Mouse (Mus musculus) lung, embryonic 16.5 days (tissue): ENCODE results near the gene Fancc. TPM values are rescaled to one million over a fixed set of nuclear protein-coding genes. Genes with fewer than 3 reads are reported as not detected.

Source experiments
- ATAC-seq: fragments of 200-750 bp; cut with Nextera tagmentation; 2 replicates; pipeline ENCODE4 v1.8.0; 2017; ENCODE audit warnings: low read depth, mild to moderate bottlenecking, moderate library complexity
- H3K27ac ChIP-seq: fragments of 300-500 bp; sonication (generic); 2 replicates; pipeline ENCODE4 v1.5.1; 2014; ENCODE audit warnings: mild to moderate bottlenecking, control low read depth, low read length
- H3K27me3 ChIP-seq: fragments of 300-500 bp; sonication (generic); 2 replicates; pipeline ENCODE4 v1.6.1; 2014; ENCODE audit warnings: low read depth, low read length, mixed read lengths; ENCODE audit not compliant: control insufficient read depth, insufficient read depth
- H3K36me3 ChIP-seq: fragments of 300-500 bp; sonication (generic); 2 replicates; pipeline ENCODE4 v1.6.1; 2014; ENCODE audit warnings: low read length; ENCODE audit not compliant: control insufficient read depth, insufficient read depth
- H3K4me1 ChIP-seq: fragments of 300-500 bp; sonication (generic); replicated peaks from 2 replicates; pipeline ENCODE4 v1.6.1; 2014; ENCODE audit warnings: low read length, mixed read lengths; ENCODE audit not compliant: control insufficient read depth, insufficient read depth
- H3K4me2 ChIP-seq: fragments of 300-500 bp; sonication (generic); 2 replicates; pipeline ENCODE4 v1.6.1; 2014; ENCODE audit warnings: low read depth, low read length, control low read depth
- H3K4me3 ChIP-seq: fragments of 300-500 bp; sonication (generic); 2 replicates; pipeline ENCODE4 v1.5.1; 2014; ENCODE audit warnings: mild to moderate bottlenecking, low read length, control low read depth
- H3K9ac ChIP-seq: fragments of 300-500 bp; sonication (generic); 2 replicates; pipeline ENCODE4 v1.6.1; 2014; ENCODE audit warnings: low read length, control low read depth
- H3K9me3 ChIP-seq: fragments of 300-500 bp; sonication (generic); 2 replicates; pipeline ENCODE4 v1.6.1; 2016; ENCODE audit warnings: low read length; ENCODE audit not compliant: control insufficient read depth
- WGBS: fragments of 180-500 bp; shearing (Covaris S2); extraction: QIAGEN DNeasy Blood & Tissue Kit; methylation state at CpG from one replicate; pipeline ENCODE4 v1.1.7; 2014; 5-methylcytosine and 5-hydroxymethylcytosine counted together
- polyA plus RNA-seq: library from polyadenylated mRNA; unstranded; fragments of >200 nt; fragmentation: Nextera tagmentation; extraction: Ambion mirVana; gene quantifications from 2 replicates; pipeline ENCODE4 v1.2.1, GENCODE M21; 2015

The Fancc gene
- polyA plus RNA-seq, 1 experiment from 2014 or later = 27.8 TPM

DNA sequence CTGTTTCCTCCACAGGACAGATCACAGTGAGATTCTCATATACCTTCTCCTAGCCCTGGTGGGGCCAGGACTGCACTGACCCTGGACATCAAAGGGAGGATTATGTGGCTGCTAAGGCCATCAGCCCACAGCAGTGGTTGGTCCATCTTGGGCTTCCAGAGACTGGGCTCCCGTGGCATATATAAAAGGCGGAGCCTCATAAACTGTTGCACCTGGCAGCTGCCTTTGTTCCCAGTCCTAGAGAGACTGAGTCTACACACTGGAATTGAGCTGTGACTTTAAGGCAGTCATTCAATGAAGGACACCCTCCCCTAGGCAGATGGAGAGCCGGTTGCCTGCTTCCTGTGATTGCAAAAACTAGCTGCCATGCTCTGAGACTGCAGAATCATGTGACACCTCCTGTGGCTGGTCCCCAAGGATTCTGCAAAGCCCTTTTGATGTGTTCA, 195.3 kb downstream of the Fancc start:
- H3K9ac ChIP-seq = no peak overlapping the region
- peaks cover 61% of the 10 kb centered on the region for H3K36me3 ChIP-seq
- H3K4me1 ChIP-seq = no peaks in the 10 kb centered on the region
- no peaks in the 10 kb centered on the region for H3K9me3 ChIP-seq
- no peak overlapping the region for H3K27ac ChIP-seq
- WGBS = 46% methylated on average over 3 of the region's 3 CpGs
- no peak overlapping the region for H3K4me2 ChIP-seq
- ATAC-seq = no peak
- H3K27me3 ChIP-seq = no peaks in the 10 kb centered on the region
- H3K4me3 ChIP-seq = no peak overlapping the region

DNA sequence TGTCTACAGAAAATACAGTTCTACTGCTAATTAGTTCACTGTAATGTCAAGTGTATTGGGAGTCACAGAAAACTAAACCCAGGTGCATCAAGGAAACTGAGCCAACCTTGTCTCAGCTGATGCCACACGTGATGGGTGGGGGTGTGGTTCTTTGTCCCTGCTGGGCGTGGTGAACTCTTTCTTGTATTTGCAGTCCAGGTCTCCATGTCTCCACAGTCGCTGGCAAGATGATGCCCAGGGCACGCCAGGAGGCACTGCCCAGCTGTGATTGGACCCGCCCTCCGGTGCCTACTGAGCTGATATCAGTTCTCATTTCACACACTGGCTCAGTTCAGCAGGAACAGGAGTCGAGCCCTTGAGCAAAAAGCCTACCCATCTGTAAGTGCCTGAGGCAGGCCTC, 196.1 kb downstream of the Fancc start:
- no peak for ATAC-seq
- WGBS = 83% methylated on average over 7 of the region's 7 CpGs

DNA sequence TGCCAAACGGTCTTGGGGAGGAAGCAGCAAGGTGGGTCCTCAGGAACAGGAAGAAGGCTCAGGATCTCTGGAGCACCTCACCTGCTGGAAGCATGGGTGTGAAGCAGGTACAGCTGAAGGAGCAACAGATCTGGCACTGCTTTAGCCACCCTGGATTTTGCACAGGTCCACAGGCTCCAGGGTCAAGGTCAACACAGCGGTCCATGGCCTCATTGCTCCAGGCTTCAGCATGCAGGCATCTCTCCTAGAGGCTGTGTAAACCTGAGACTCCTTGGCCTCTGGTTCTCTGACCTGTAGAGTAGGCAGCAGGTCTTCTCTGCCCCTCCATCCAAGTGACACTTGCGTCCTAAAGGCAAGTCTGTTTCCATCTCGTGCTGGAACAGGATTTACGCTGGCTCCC, 198.1 kb downstream of the Fancc start:
- no peak overlapping the region for H3K4me3 ChIP-seq
- no peak overlapping the region for H3K4me2 ChIP-seq
- H3K9me3 ChIP-seq = no peaks in the 10 kb centered on the region
- ATAC-seq = no peak
- no peak overlapping the region for H3K27ac ChIP-seq
- peaks cover 71% of the 10 kb centered on the region for H3K36me3 ChIP-seq
- WGBS = 83% methylated on average over 5 of the region's 5 CpGs
- no peaks in the 10 kb centered on the region for H3K27me3 ChIP-seq
- peaks cover 10% of the 10 kb centered on the region for H3K4me1 ChIP-seq
- no peak overlapping the region for H3K9ac ChIP-seq

More for the DNA sequence above, 196.1 kb downstream of the Fancc start:
- Histone ChIP-seq H3K9ac (no peak overlapping the region), H3K27me3 (no peaks in the 10 kb centered on the region), H3K36me3 (peaks cover 69% of the 10 kb centered on the region), H3K4me2 (no peak overlapping the region), H3K9me3 (no peaks in the 10 kb centered on the region), H3K4me1 (no peaks in the 10 kb centered on the region), H3K27ac (no peak overlapping the region), H3K4me3 (no peak overlapping the region)

DNA sequence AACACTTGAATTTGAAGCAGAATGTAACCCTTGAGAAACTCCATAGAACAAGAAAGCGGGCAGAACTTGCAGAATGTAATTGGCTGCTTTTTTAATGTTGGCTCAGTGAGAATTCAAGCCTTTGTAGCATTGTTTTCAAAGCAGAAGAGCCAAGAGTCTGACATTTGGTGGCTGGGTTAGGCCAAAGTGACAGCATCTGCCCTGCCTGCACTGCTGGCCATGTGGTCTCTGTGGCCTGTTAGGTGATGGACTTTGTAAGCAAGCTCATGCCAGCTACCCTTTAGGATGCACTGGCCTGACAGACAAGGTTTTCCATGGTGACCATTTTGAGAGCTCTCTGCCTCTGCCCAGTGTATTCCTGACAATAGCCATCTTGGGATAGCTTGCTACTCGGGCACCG, 199.1 kb downstream of the Fancc start:
- peaks cover 63% of the 10 kb centered on the region for H3K36me3 ChIP-seq
- no peak overlapping the region for H3K9ac ChIP-seq

DNA sequence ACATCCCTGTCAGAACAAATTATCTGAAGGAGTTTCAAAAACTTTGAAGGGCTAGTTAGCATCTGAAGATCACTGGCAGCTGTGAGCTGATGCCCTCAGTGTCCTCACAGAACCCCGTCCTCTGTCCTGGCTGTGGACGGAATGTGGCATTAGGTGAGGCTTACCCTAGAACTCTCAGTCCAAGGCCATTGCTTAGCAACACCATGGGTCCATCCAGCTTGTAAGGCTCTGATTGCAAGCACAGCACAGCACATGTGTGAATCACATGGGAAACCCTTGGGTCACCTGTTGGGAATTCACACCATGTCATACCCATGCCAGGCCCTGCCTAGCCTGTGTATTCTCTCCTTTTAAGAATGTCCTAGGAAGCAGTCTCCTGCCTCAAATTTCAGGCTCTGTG, 200.1 kb downstream of the Fancc start:
- H3K9ac ChIP-seq = no peak overlapping the region
- no peak overlapping the region for H3K4me3 ChIP-seq
- no peak overlapping the region for H3K4me2 ChIP-seq
- WGBS = 95% methylated on average over 2 of the region's 2 CpGs
- peaks cover 18% of the 10 kb centered on the region for H3K4me1 ChIP-seq
- ATAC-seq = no peak
- H3K36me3 ChIP-seq = peaks cover 54% of the 10 kb centered on the region
- no peaks in the 10 kb centered on the region for H3K27me3 ChIP-seq
- H3K9me3 ChIP-seq = no peaks in the 10 kb centered on the region
- no peak overlapping the region for H3K27ac ChIP-seq

More for the DNA sequence above, 199.1 kb downstream of the Fancc start:
- WGBS = 90% methylated on average over 3 of the region's 3 CpGs
- Histone ChIP-seq H3K4me3 (no peak overlapping the region), H3K27me3 (no peaks in the 10 kb centered on the region), H3K9me3 (no peaks in the 10 kb centered on the region), H3K4me1 (peaks cover 18% of the 10 kb centered on the region), H3K27ac (no peak overlapping the region), H3K4me2 (no peak overlapping the region)
- ATAC-seq = no peak

DNA sequence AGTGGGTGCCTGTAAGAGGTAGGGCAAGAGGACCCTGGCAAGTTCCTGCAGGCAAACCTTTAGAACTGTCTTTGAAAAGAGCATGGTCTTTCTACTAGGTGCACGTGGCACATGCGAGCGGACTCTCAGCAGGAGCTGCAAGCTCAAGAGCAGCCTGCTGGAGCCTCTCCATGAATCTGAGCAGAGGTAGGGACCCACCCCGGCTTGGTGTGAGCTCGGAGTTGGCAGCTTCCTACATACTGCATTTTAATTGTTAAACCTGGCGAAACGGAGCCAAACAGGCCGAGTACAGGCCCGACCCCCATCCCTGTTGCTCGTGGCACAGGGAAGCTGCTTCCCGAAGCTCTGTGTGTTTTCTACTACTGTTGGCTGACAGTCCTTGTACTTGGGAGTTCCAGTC, 200.8 kb downstream of the Fancc start:
- no peak overlapping the region for H3K4me2 ChIP-seq
- H3K4me1 ChIP-seq = peaks cover 18% of the 10 kb centered on the region
- ATAC-seq = no peak
- H3K27ac ChIP-seq = no peak overlapping the region
- H3K4me3 ChIP-seq = no peak overlapping the region
- no peaks in the 10 kb centered on the region for H3K9me3 ChIP-seq
- peaks cover 49% of the 10 kb centered on the region for H3K36me3 ChIP-seq
- H3K9ac ChIP-seq = no peak overlapping the region
- WGBS = 85% methylated on average over 11 of the region's 11 CpGs
- H3K27me3 ChIP-seq = no peaks in the 10 kb centered on the region

DNA sequence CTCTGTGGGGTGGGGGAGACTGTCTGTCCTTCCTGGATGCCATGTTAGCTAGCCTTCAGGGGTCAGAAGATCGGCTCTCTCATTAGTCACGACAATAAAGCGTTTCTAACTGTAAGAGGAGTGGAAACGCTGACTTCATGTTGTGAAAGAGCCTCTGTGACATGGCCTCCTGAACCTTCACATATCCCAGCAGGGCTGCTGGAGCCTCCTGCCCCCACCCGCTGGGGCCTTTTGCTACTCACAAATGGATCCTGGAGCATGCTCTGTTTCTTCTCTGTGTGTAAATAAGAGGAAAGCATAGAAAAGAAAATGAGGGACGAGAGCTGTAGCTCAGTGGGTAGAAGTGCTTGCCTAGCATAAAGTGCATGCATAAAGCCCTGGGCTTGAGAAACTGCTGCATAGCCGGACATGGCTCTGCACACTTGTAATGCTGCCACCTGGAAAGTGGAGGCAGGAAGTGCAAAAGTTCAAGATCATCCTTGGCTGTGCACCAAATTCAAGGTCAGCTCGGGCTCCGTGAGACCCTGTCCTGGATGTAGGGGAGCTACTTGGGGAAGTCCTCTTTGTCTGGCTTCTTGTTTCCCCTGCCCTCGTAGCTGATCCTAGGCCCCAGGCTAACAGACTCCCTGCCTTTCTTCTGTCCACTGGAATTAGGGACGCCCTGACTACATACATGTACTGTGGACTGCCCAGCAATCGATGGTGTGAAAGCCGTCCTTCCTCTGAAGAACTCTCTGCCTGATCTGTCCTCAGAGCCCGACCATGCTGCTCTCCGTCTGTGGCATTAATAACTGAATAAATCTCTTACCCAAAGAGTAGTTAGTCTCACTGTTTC, 202.5 kb downstream of the Fancc start:
- H3K36me3 ChIP-seq = peaks cover 34% of the 10 kb centered on the region
- H3K9me3 ChIP-seq = no peaks in the 10 kb centered on the region
- WGBS = 28% methylated on average over 15 of the region's 15 CpGs
- 0 out of 2 replicates have a peak overlapping the region, but pooled peaks have one; percentile 18 for H3K4me2 ChIP-seq
- peak; percentile 67 for ATAC-seq
- H3K9ac ChIP-seq = peak overlapping the region; percentile 34; the same call in 1 of the 2 replicates
- H3K4me3 ChIP-seq = no peak overlapping the region
- H3K27ac ChIP-seq = peak overlapping the region; percentile 83
- H3K4me1 ChIP-seq = peaks cover 18% of the 10 kb centered on the region
- H3K27me3 ChIP-seq = no peaks in the 10 kb centered on the region

DNA sequence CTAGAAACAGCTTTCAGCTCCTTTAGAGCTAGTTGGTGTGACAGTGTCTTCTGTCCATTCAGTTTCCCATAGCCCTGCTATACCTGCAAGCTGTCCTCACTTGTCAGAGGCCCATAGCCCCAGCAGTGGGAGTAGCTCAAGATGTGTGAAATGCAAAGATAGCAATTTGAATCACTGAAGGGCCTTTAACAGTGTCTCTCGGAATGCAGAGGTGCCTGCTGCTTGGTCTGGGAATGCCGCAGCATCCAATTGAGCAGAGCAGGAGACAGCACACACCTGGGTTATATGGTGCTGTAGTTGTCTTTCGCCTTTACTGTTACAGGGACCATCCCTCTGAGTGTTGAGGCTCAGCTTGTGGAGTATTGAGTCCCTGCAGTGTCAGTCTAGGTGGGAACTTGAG, 203.4 kb downstream of the Fancc start:
- ATAC-seq = no peak
- Histone ChIP-seq H3K27ac (peak overlapping the region; percentile 83), H3K4me2 (no peak overlapping the region), H3K36me3 (peaks cover 35% of the 10 kb centered on the region), H3K4me1 (peaks cover 18% of the 10 kb centered on the region), H3K9ac (no peak overlapping the region; the same call in 1 of the 2 replicates), H3K9me3 (no peaks in the 10 kb centered on the region), H3K27me3 (no peaks in the 10 kb centered on the region), H3K4me3 (no peak overlapping the region)
- WGBS = 63% methylated on average over 3 of the region's 3 CpGs

DNA sequence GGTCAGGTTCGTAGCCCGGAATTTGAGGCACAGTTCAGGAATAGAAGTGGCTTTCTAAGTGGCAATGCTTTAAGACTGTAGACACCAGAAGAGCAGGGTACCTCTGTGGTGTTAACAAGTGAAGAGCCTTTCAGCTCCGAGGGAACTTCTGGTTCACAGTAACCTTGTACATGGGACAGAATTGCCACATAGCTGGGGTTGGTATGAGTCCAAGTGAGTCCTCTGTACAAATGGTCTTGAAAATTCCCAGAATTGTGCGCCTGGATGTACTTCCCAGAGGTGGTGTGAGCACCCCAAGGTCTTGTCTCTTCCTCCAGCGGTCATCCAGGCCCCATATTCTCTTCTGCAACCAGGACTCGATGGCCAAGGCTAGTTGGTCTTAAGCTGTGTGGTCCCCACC, 206.1 kb downstream of the Fancc start:
- Histone ChIP-seq H3K27ac (no peak overlapping the region), H3K4me1 (peaks cover 18% of the 10 kb centered on the region), H3K4me3 (no peak overlapping the region), H3K9me3 (no peaks in the 10 kb centered on the region), H3K4me2 (no peak overlapping the region), H3K27me3 (no peaks in the 10 kb centered on the region), H3K36me3 (peaks cover 34% of the 10 kb centered on the region), H3K9ac (no peak overlapping the region)
- ATAC-seq = no peak
- 89% methylated on average over 6 of the region's 6 CpGs for WGBS
